Mouse (Mus musculus): Measurements from ENCODE around the gene Cdc27. TPM values are rescaled to one million over a fixed set of nuclear protein-coding genes. Genes with fewer than 3 reads are reported as not detected.
A peak's percentile ranks its signal among the peaks of the same experiment; 100 is the strongest.
"Not testable (repeated sequence)": the region's sequence is repeated elsewhere in the genome, so short reads cannot be mapped to it uniquely, and the experiment has no call there.

Gene Cdc27
- polyA plus RNA-seq, 1 experiment from 2014 or later: 38.2 TPM

GRCm38 (mm10) chr11:104581446-104582307, 31.3 kb upstream of the Cdc27 start:
- no peak for ATAC-seq (replicated peaks; ENCODE audit: low FRiP score)
- Histone ChIP-seq H3K27me3 (0 out of 2 replicates have a peak, but pooled peaks cover 3% of the 10 kb centered on the region), H3K4me3 (replicated peaks) (peak overlapping the region; percentile 10; the same call in 1 of the 2 replicates), H3K27ac (no peak overlapping the region), H3K36me3 (no peaks in the 10 kb centered on the region), H3K9ac (peak overlapping the region; percentile 15; the same call in 1 of the 2 replicates), H3K4me1 (peaks cover 14% of the 10 kb centered on the region), H3K9me3 (replicated peaks) (no peaks in the 10 kb centered on the region), H3K4me2 (peak overlapping the region; percentile 38)
- 34% methylated on average over 18 of the region's 18 CpGs for WGBS

GRCm38 (mm10) chr11:104580606-104581005, 30.2 kb upstream of the Cdc27 start:
- WGBS: 94% methylated on average over 5 of the region's 5 CpGs
- no peak overlapping the region for H3K9ac ChIP-seq
- H3K27ac ChIP-seq: no peak overlapping the region
- ATAC-seq (replicated peaks; ENCODE audit: low FRiP score): no peak
- peaks cover 14% of the 10 kb centered on the region for H3K4me1 ChIP-seq
- 0 out of 2 replicates have a peak, but pooled peaks cover 3% of the 10 kb centered on the region for H3K27me3 ChIP-seq
- H3K4me3 ChIP-seq (replicated peaks): no peak overlapping the region
- H3K9me3 ChIP-seq (replicated peaks): no peaks in the 10 kb centered on the region
- H3K4me2 ChIP-seq: no peak overlapping the region
- no peaks in the 10 kb centered on the region for H3K36me3 ChIP-seq

- Histone ChIP-seq H3K9ac (no peak overlapping the region), H3K36me3 (no peaks in the 10 kb centered on the region), H3K9me3 (replicated peaks) (no peaks in the 10 kb centered on the region), H3K4me2 (no peak overlapping the region), H3K4me3 (replicated peaks) (no peak overlapping the region), H3K27me3 (0 out of 2 replicates have a peak, but pooled peaks cover 3% of the 10 kb centered on the region), H3K27ac (no peak overlapping the region), H3K4me1 (peaks cover 14% of the 10 kb centered on the region)
- 58% methylated on average over 6 of the region's 6 CpGs for WGBS
- ATAC-seq (replicated peaks; ENCODE audit: low FRiP score): 0 out of 2 replicates have a peak, but pooled peaks have one; percentile 47
These were observed 29.7 kb upstream of the Cdc27 start for GRCm38 (mm10) chr11:104580091-104580490.

- Histone ChIP-seq H3K9ac (no peak overlapping the region), H3K27me3 (0 out of 2 replicates have a peak, but pooled peaks cover 3% of the 10 kb centered on the region), H3K36me3 (no peaks in the 10 kb centered on the region), H3K27ac (no peak overlapping the region), H3K4me1 (peaks cover 14% of the 10 kb centered on the region), H3K4me3 (replicated peaks) (no peak overlapping the region), H3K4me2 (no peak overlapping the region), H3K9me3 (replicated peaks) (no peaks in the 10 kb centered on the region)
- WGBS: 93% methylated on average over 8 of the region's 8 CpGs
- ATAC-seq (replicated peaks; ENCODE audit: low FRiP score): no peak
These were observed 29.2 kb upstream of the Cdc27 start for GRCm38 (mm10) chr11:104579575-104579974.

- no peaks in the 10 kb centered on the region for H3K36me3 ChIP-seq
- H3K4me1 ChIP-seq: peaks cover 14% of the 10 kb centered on the region
- no peak overlapping the region for H3K27ac ChIP-seq
- no peak for ATAC-seq (replicated peaks; ENCODE audit: low FRiP score)
- 0 out of 2 replicates have a peak, but pooled peaks cover 3% of the 10 kb centered on the region for H3K27me3 ChIP-seq
- no peak overlapping the region for H3K9ac ChIP-seq
- no peaks in the 10 kb centered on the region for H3K9me3 ChIP-seq (replicated peaks)
- no peak overlapping the region for H3K4me2 ChIP-seq
- H3K4me3 ChIP-seq (replicated peaks): no peak overlapping the region
- 84% methylated on average over 9 of the region's 9 CpGs for WGBS
These were observed 28.7 kb upstream of the Cdc27 start for GRCm38 (mm10) chr11:104579084-104579483.

- 30% methylated on average over 5 of the region's 5 CpGs for WGBS
These were observed 27.7 kb upstream of the Cdc27 start for GRCm38 (mm10) chr11:104578074-104578473.

GRCm38 (mm10) chr11:104576772-104577612, 26.6 kb upstream of the Cdc27 start:
- H3K4me1 ChIP-seq: peaks cover 20% of the 10 kb centered on the region
- H3K9me3 ChIP-seq (replicated peaks): no peaks in the 10 kb centered on the region
- WGBS: 36% methylated on average over 10 of the region's 10 CpGs
- H3K9ac ChIP-seq: no peak overlapping the region
- no peak overlapping the region for H3K4me2 ChIP-seq
- H3K27ac ChIP-seq: no peak overlapping the region
- no peak for ATAC-seq (replicated peaks; ENCODE audit: low FRiP score)
- 0 out of 2 replicates have a peak, but pooled peaks cover 3% of the 10 kb centered on the region for H3K27me3 ChIP-seq
- no peaks in the 10 kb centered on the region for H3K36me3 ChIP-seq
- no peak overlapping the region for H3K4me3 ChIP-seq (replicated peaks)

More at GRCm38 (mm10) chr11:104578074-104578473, 27.7 kb upstream of the Cdc27 start:
- Histone ChIP-seq H3K4me1 (peaks cover 14% of the 10 kb centered on the region), H3K4me3 (replicated peaks) (no peak overlapping the region), H3K36me3 (no peaks in the 10 kb centered on the region), H3K27me3 (0 out of 2 replicates have a peak, but pooled peaks cover 3% of the 10 kb centered on the region), H3K9me3 (replicated peaks) (no peaks in the 10 kb centered on the region), H3K27ac (no peak overlapping the region), H3K9ac (no peak overlapping the region), H3K4me2 (no peak overlapping the region)
- ATAC-seq (replicated peaks; ENCODE audit: low FRiP score): no peak

- Histone ChIP-seq H3K36me3 (no peaks in the 10 kb centered on the region), H3K27me3 (0 out of 2 replicates have a peak, but pooled peaks cover 2% of the 10 kb centered on the region), H3K4me3 (replicated peaks) (no peak overlapping the region), H3K4me2 (no peak overlapping the region), H3K9ac (no peak overlapping the region), H3K9me3 (replicated peaks) (no peaks in the 10 kb centered on the region; the same call in 1 of the 2 replicates), H3K4me1 (peaks cover 17% of the 10 kb centered on the region; the same call in 1 of the 2 replicates), H3K27ac (no peak overlapping the region)
- ATAC-seq (replicated peaks; ENCODE audit: low FRiP score): no peak
- WGBS: 33% methylated on average over 2 of the region's 2 CpGs
These were observed 22.1 kb upstream of the Cdc27 start for GRCm38 (mm10) chr11:104572566-104572965.

GRCm38 (mm10) chr11:104572091-104572490, 21.7 kb upstream of the Cdc27 start:
- WGBS: 41% methylated on average over 7 of the region's 7 CpGs
- no peaks in the 10 kb centered on the region; the same call in 1 of the 2 replicates for H3K9me3 ChIP-seq (replicated peaks)
- H3K4me2 ChIP-seq: no peak overlapping the region
- H3K27ac ChIP-seq: no peak overlapping the region
- no peak overlapping the region for H3K4me3 ChIP-seq (replicated peaks)
- H3K9ac ChIP-seq: no peak overlapping the region
- H3K36me3 ChIP-seq: no peaks in the 10 kb centered on the region
- H3K4me1 ChIP-seq: peaks cover 15% of the 10 kb centered on the region; the same call in 1 of the 2 replicates
- ATAC-seq (replicated peaks; ENCODE audit: low FRiP score): no peak
- H3K27me3 ChIP-seq: no peaks in the 10 kb centered on the region

- peak overlapping the region; percentile 29; the same call in 1 of the 2 replicates for H3K9ac ChIP-seq
- peak overlapping the region; percentile 83 for H3K4me2 ChIP-seq
- not testable (repeated sequence) for H3K36me3 ChIP-seq; H3K9me3 ChIP-seq (replicated peaks); H3K27me3 ChIP-seq; H3K27ac ChIP-seq
- 0 out of 2 replicates have a peak, but pooled peaks have one; percentile 54 for ATAC-seq (replicated peaks; ENCODE audit: low FRiP score)
- WGBS: 1% methylated on average over 28 of the region's 28 CpGs
- H3K4me1 ChIP-seq: 0 out of 2 replicates have a peak, but pooled peaks cover 14% of the 10 kb centered on the region
- H3K4me3 ChIP-seq (replicated peaks): peak overlapping the region; percentile 43
These were observed 21.0 kb upstream of the Cdc27 start for GRCm38 (mm10) chr11:104571373-104571772.

- 0 out of 2 replicates have a peak, but pooled peaks cover 14% of the 10 kb centered on the region for H3K4me1 ChIP-seq
- H3K4me3 ChIP-seq (replicated peaks); H3K4me2 ChIP-seq; H3K9me3 ChIP-seq (replicated peaks); H3K27ac ChIP-seq; H3K9ac ChIP-seq; H3K36me3 ChIP-seq; H3K27me3 ChIP-seq; ATAC-seq (replicated peaks; ENCODE audit: low FRiP score): not testable (repeated sequence)
- WGBS: 86% methylated on average over 8 of the region's 8 CpGs
These were observed 20.1 kb upstream of the Cdc27 start for GRCm38 (mm10) chr11:104570515-104570914.
